Mouse (Mus musculus) layer of hippocampus, postnatal 14 days (tissue): ENCODE data around the gene Ap2a1. TPM values are rescaled to one million over a fixed set of nuclear protein-coding genes. Genes with fewer than 3 reads are reported as not detected.

ENCODE experiments used
- DNase-seq, 2 experiments: peaks; one replicate each; pipeline ENCODE4 v3.0.0; 2021 to 2022; ENCODE audit warnings: low spot score in 2 of 2, mixed read lengths in 1 of 2
- long read RNA-seq, 2 experiments: library from polyadenylated mRNA; stranded (forward); transcript quantifications; one replicate each; pipeline ENCODE4 v2.0.0; 2021
- total RNA-seq, 2 experiments: library from RNA; stranded (reverse); gene quantifications; 2 replicates each; pipeline ENCODE4 v1.2.3; 2021

The Ap2a1 gene
- 100 to 1,000 TPM; 310 to 327 TPM for total RNA-seq
- long read RNA-seq, experiment 1, transcript Ap2a1-202 (23 exons, 3,301 nt), result minor isoform, 66 of 363 reads
- long read RNA-seq, experiment 1, transcript Ap2a1-203 (24 exons, 3,449 nt), result major isoform, 195 of 363 reads
- long read RNA-seq, experiment 1, partial matches to known transcripts, result 57 of 363 reads
- long read RNA-seq, experiment 1, other reads (novel, unspliced or antisense), result 41 of 363 reads
- long read RNA-seq, experiment 2, transcript Ap2a1-203 (24 exons, 3,449 nt), result major isoform, 229 of 396 reads
- long read RNA-seq, experiment 2, transcript Ap2a1-202 (23 exons, 3,301 nt), result minor isoform, 56 of 396 reads
- long read RNA-seq, experiment 2, partial matches to known transcripts, result 71 of 396 reads
- long read RNA-seq, experiment 2, other reads (novel, unspliced or antisense), result 36 of 396 reads

DNA sequence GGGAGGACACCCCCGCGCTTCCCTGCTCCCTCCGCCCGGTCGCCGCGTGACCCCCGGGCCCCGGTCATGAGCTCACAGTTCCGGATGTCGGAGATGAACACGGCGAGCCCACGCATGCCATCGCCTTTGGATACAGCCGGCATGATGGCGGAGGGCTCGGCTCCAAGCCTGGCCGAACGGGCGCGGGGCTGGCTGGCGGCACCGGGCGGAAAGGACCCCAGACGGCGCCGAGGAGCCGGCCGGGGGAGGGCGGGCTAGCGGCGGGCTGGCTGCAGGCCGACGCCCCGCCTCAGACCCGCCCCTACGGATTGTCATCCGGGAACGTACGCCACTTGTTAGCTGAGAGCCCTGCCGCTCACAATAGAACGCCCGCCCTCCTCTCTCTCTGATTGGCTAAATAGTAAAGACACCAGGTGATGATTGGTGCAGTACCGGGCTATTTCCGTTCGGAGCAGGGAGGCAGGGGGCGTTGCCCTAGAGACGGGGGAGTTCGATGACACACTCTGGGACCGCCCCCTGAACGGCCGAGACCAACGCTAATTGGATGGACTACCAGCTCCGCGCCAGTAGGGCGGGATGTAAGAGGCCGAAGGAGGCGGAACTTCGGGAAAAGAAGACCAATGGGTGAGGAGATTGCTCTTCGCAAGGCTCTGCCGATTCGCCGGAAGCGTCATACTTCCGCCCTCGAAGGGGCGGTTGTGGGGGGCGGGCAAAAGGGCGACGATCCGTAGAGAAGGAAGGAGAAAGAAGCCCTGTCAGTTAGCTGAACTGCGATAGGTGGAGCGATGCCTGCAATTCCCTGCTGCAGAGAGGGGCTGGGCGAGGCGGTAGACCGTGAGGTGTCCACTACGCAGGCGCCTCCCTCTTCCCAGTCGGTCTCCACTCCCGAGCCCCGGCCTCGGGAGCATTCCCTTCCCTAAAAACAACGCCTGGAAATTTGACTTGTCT is at the start of gene Ap2a1:
Ap2a1 (minus strand) TSS at position 293 of the 948 bp plus-strand sequence.
- DNase-seq, result peak; percentile 99 to 100

DNA sequence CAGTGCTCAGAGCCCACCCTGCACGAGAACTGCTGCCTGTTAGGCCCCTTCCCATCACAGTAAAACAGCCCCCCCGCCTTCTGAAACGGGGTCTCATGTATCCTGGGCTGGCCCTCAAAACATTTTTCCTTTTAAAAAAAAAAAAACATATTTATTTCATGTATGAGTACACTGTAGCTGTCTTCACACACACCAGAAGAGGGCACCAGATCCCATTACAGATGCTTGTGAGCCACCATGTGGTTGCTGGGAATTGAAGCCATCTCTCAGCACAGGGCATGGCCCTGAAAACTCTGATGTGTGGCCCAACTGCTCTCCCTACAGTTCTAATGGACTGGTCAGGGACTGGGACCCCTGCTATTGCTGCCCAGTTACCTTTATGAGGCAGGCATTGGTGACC is 49.0 kb upstream of the Ap2a1 start:
- DNase-seq, result no peak

DNA sequence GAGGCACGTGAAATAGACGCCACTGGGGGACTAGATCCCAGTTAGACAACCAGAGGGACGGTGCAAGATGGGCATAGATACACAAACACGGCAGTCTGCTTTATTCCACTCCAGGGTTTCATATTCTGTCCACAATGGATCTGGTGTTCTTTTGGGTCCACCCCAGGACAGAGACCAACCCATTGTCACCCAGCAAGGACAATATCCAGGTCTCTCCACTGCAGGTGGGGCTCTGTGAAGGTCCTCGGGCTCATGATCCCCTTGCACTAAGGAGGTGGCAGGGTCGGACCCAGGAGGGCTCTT is 45.8 kb upstream of the Ap2a1 start:
- no peak for DNase-seq

DNA sequence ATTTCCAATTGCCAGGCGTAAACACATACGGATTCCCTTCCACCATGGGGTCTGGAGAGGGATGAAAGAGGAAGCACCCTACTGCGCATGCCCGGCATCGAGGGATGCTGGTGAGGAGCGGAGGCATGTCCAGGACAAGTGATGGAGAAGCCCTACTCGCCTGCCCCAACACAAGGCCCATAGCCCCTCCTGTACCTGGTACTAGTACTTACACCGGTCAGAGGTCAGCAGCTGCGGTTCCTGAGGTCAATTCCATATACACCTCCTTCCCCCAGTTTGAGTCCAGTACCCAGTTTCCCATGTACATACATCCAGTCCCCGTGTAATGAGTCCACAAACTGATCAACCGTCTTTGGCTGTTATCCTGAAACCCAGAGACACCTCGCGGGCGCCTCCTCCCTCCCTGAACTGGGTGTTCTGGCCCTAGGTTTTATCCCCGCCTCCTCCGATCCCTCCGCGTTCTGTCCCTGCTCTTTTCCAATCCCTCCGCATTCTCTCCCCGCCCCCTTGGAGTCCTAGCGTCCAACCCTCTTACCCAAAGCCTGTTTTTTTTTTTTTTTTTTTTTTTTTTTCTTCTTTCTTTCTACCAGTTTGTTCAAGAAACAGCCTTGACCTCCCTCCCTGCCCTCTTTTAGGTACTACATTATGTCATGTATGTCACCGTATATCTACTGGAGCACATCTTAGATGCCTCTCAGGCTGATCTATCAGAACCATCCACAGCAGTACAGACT is 45.3 kb upstream of the Ap2a1 start, which contains the start of gene Cpt1c:
Cpt1c (minus strand) TSS at position 469 of the 734 bp plus-strand sequence.
- peak; percentile 86 to 93 for DNase-seq

DNA sequence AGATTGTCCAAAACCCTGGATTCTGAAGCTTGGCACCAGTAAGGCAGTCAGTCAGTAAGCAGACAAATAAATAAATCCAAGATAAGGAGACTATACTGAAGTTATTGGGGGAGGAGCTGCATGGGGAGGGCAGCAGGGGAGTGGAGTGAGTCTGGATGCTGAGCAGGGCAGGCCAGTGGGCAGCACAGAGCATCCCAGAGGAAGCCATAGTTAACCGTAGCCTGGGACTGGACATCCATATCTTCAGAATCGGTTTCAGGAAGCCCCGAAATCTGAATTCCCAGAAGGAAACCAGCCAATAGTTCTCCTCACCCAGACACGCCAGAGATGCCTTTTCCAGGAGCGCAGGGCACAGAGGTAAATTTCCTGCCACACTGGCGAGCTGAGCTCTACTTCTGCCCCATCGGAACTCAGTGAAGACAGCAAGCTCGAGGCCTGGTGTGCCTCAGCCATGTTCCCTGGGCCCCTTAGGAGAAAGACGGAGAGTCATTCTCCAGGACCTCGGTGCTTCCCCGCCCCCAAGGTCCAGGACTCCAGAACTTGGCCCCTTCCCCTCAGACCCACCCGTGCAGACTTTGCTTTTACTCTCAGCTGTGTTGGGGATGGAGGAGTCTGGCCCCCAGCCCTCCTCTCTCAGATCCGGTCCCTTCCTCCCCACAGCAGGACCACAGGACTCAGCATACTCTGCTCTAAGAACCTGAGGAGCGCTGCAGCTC is 44.3 kb upstream of the Ap2a1 start:
- DNase-seq, result no peak

DNA sequence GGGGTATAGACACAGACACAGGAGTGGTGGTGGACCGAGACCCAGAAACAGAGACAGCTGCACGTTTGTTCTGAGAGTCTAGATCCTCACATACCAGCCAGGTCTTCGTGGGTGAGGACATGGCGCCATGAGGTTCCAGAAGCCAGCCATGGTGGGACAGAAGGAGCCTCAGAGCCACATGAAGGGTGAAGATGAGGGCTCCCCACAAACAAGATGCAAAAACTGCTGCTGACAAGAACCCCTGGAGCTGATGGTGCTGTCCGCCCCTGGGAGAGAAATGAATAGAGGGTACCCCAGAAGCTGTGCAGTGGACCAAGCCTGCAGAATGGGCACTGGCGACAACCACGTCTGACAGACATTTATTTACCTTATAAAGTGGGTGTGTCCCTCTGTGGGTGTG is 41.8 kb upstream of the Ap2a1 start:
- no peak for DNase-seq

DNA sequence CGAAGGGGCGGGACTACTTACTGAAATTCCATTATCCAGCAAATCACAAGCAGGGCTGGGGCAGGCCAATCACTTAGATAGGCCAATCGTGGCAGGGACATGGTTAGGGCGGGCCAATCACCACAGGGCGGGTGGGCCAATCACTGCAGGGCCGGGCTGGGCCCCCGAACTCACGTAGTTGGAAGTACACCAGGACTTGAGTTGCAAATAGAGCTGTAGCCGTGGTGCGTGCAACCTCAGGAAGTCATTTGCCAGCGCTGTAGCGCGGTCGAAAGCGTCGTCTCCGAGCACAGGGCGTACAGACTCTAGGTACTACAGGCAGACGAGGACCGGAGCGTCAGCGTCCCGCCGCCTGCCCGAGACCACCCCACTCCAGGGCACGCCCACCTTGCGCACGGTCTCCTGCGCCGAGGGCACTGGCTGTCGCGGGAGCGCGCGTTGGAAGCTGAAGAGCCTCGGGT is 41.0 kb upstream of the Ap2a1 start:
- DNase-seq, result peak; percentile 82 to 92

DNA sequence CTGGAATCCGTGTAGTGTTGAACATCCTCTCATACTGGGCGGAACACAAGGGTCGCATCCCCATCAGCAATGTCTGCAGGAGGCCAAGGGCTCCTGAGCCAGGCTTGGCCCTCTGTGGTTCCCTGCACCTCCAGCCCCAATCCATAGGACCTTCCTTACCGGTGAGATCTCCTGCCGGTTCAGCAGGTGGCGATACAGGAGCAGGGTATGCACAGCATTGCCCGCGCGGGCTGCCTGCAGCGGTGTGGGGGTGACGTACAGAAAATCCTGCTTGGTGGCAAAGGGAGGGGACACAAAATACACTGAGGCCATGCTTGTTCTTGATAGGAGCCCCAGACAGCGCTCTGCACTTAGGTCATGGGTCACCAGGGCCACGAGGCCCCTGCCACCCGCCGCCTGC is 37.3 kb upstream of the Ap2a1 start:
- DNase-seq, result no peak

DNA sequence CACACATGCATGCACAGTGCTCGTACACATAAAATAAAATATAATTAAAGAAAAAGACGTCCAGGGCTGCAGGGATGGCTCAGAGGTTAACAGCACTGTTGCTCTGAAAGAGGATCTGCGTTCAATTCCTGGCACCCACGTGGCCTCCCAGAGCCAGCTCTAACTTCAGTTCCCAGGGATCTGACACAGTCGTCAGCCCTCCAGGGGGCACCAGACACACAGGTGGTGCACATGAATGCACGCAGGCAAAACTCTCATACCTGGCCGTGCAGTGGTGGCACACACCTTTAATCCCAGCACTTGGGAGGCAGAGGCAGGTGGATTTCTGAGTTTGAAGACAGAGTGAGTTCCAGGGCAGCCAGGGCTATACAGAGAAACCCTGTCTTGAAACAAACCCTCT is 36.7 kb upstream of the Ap2a1 start:
- no peak for DNase-seq

DNA sequence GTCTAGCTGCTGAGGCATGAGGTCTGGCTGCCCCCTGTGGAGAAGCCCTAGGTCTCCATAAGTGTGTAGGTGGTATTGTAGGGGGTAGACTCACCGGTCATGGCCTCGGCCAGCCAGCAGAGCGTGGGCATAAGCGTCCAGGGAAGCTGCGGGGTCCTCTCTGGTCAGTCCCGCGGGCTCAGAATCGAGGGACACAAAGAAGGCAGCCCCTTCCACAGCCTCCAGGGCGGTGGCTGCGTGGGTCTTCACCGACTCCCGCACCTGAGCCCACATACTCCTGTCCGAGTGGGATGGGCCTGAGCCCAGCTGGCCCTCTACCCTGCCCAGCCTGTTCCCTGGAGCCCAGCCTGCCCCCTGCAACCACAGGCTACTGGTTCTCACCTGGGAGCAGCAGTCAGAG is 35.7 kb upstream of the Ap2a1 start:
- DNase-seq, result no peak

DNA sequence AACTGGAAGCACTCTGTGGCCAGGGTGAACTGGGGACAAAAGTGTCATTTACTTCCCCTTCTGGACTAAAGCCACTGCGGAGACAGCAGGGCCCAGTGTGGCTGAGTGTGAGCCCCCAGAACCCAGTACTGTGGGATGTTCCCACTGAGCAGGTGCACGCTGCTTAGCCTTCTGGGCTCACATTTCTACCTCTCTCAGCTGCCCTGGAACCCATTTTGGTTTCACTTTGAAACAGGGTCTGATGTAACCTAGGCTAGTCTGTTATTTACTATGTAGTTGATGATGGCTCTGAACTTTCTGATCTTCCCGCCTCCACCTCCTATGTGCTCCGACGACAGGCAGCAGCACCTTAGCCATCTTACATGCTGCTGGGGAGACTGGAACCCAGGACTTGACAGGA is 33.5 kb upstream of the Ap2a1 start:
- DNase-seq, result no peak

DNA sequence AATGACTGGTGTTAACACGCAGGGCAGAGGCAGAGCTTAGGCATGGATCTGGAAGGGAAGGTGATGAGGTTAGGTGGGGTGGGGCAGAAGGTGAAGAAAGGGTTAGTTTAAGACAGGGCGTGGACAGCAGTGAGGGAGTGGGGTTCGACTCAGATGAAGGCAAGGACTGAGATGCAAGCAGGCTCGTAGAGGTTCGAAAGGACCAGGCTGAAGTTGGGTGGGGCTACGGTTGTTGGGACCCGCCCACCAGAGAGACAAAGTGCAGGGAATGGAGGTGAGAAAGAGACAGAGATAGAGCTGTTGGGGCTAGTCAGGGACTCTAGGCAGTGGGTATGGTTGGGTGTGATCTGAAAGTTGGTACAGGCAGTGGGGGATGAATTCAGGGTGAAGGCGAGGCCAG is 33.0 kb upstream of the Ap2a1 start:
- DNase-seq, result no peak

DNA sequence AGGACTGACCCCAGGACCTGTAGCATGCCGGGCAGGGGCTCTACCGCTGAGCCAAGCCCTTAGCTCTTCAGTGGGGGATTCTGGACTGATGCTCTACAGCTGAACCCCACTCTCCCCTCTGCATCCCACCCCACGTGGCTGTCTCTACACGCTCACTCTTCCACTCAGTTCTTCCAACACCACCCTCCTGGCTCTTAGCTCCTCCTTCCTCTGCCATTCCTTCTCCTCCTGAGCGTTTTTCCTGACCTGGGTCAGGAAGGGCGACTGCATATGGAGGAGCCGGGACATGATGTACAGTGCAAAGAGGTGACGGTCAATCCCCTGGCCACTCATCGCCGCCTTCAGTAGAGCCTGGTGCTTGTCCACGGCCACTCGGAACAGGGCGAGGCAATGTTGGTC is 31.2 kb upstream of the Ap2a1 start:
- no peak for DNase-seq

DNA sequence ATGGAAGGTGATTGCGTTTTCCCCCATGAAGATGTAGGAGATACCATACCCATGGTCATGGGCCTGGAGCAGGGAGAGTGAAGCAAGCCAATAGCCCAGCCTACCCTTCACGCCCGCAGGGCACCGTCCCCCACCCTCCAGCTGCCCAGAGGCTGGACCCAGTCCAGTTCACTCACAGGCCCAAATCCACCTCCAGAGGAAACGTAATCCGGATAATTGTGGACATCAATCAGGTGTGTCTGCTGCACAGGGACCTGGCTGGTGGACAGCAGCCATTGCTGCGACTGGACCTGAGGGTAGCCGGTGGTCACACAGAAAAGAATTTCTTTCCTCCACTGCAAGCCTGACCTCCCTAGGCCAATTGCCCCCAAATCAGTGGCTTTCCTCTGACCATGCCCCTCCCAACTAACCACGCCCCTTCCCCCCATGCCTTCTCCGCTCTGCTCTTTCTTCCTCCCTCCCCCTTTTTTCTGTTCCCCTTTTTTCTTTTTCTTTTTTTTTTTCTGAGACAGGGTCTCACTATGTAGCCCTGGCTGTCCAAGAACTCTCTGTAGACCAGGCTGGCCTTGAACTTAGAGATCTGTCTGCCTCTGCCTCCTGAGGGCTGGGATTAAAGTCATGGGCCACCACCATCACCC is 30.7 kb upstream of the Ap2a1 start:
- DNase-seq, result no peak

DNA sequence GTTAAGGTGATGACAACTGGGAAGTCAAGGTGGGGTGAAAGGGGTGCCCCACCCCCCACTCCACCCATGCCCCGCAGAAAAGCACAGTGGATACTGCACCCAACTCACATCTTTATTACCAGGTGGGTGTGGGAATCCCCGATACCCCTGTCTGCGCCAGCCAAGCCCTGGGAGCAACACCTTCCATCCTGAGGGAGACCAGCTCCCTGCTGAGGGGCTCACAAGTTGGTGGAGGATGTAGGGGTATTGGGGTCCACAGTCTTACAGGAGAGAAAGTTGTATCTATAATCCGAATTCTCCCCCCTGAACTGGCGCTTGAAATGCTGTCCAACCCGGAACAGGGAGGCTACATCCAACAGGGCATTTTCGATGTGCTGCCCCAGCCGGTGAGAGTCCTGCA is 30.0 kb upstream of the Ap2a1 start:
- DNase-seq, result no peak

DNA sequence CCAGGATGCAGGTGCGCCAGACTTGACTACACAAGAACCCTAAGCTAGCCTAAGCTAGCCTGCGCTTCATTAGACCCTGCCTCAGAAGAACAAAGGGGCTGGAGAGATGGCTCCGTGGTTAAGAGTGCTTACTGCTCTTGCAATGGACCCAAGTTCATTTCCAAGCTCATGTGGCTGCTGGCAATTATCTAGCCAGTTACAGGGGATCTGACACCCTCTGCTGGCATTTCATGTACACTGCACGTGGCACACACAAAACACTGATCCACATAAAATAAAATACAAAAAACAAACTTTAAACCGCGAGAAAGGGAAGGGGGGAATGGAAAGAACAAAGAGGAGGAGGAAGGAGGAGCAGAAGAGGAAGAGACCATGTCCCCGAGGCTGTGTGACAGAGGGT is 28.9 kb upstream of the Ap2a1 start:
- peak in 1 of 2 experiments; percentile 59 for DNase-seq

DNA sequence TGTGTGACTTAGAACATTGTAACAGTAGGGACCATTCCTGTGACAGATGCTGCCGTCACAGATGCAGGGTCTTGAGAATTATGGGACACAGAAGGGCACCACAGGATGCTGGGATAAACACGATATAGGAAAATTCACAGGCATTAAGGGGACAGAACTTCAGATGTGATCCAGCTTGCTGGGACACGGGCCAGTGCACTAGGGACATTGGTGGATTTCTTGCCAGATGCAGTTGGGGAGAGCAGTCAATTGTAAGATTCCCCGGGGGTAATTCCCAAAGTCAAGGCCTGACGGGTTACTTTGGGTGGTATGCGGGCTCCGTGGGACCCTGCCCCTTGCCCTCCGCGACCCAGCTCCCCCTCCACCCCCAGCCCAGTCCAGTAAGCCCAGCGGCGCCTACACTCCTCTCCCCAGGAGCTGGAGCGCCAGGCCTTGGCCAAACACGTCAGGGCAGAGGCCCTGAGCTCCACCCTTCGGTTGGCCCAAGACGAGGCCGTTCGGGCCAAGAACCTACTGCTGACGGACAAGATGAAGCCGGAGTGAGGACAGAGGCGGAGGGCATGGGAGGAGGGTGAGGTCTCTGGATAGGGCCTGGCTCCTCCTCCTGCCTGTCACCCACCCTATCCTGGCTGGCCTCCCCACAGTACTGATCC is 28.0 kb upstream of the Ap2a1 start:
- no peak for DNase-seq

DNA sequence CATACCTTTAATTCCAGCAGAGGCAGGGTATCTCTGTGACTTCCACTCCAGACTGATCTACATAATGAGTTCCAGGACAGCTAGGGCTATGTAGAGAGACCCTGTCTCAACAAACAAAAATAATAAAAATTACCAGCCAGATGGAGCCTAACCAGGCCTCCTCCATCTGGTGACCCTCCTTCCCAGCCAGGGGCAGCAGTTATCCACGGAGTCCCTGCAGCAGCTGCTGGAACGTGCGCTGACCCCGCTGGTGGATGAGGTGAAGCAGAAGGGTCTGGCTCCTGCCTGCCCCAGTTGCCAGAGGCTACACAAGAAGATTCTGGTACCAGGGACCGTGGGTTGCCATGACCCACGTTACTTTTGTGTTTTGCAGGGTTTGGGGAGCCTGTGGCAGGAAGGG is 27.0 kb upstream of the Ap2a1 start:
- no peak for DNase-seq

DNA sequence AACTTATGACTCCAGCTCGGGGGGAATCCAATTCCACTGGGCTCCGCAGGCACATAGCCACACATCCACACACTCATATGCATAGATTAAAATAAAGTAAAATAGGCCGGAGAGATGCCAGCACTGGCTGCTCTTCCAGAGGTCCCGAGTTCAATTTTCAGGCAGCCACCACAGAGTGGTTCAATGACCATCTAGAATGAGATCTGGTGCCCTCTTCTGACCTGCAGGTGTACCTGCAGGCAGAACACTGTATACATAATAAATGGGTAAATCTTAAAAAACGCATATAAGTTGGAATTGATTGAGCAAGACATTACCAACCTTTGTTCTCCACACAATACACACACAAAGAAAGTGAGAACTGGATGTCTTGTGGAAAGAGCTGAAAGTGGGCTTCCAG is 26.3 kb upstream of the Ap2a1 start:
- DNase-seq, result no peak
